Mouse (Mus musculus) erythroblast, embryonic 14.5 days (primary cell): Measurements from ENCODE around the gene Magi1. TPM values are rescaled to one million over a fixed set of nuclear protein-coding genes. Genes with fewer than 3 reads are reported as not detected.

ENCODE experiments used
- H3K27me3 ChIP-seq: 2 replicates; pipeline ENCODE4 v1.6.1; 2012; ENCODE audit warnings: inconsistent platforms; ENCODE audit not compliant: control insufficient read depth
- H3K36me3 ChIP-seq: 2 replicates; pipeline ENCODE4 v1.6.1; 2012; ENCODE audit warnings: mild to moderate bottlenecking, inconsistent platforms; ENCODE audit not compliant: control insufficient read depth
- H3K4me1 ChIP-seq: 2 replicates; pipeline ENCODE4 v1.6.1; 2012; ENCODE audit warnings: inconsistent platforms; ENCODE audit not compliant: control insufficient read depth
- H3K4me3 ChIP-seq: replicated peaks from 2 replicates; pipeline ENCODE3; 2012; ENCODE audit warnings: moderate library complexity, mild to moderate bottlenecking, inconsistent platforms
- H3K9me3 ChIP-seq: 2 replicates; pipeline ENCODE4 v1.6.1; 2012; ENCODE audit warnings: low read length, inconsistent platforms, mixed read lengths; ENCODE audit not compliant: control insufficient read depth
- GATA1 ChIP-seq: IDR thresholded peaks from 2 replicates; pipeline ENCODE4 v1.6.1; 2012; ENCODE audit warnings: low read length, inconsistent platforms, mixed read lengths
- TAL1 ChIP-seq: IDR thresholded peaks from 3 replicates; pipeline ENCODE4 v1.6.1; 2012; ENCODE audit warnings: low read length, inconsistent platforms, mixed read lengths
- polyA plus RNA-seq: library from polyadenylated mRNA; stranded (reverse); fragments of >175 nt; gene quantifications from 2 replicates; pipeline ENCODE4 v1.2.3, GENCODE M21; 2012

Gene Magi1
- polyA plus RNA-seq, 1 experiment: 0.16 TPM

GRCm38 (mm10) chr6:94238643-94239042 is 45.1 kb downstream of the Magi1 start:
- no peaks in the 10 kb centered on the region for H3K4me1 ChIP-seq
- TF ChIP-seq GATA1: no peak
- TF ChIP-seq TAL1: no peak
- no peaks in the 10 kb centered on the region for H3K27me3 ChIP-seq
- no peaks in the 10 kb centered on the region for H3K9me3 ChIP-seq
- no peak overlapping the region for H3K4me3 ChIP-seq
- no peaks in the 10 kb centered on the region for H3K36me3 ChIP-seq

GRCm38 (mm10) chr6:94236899-94237298 is 46.8 kb downstream of the Magi1 start:
- no peak overlapping the region for H3K4me3 ChIP-seq
- no peaks in the 10 kb centered on the region for H3K9me3 ChIP-seq
- H3K36me3 ChIP-seq: no peaks in the 10 kb centered on the region
- no peaks in the 10 kb centered on the region for H3K27me3 ChIP-seq
- H3K4me1 ChIP-seq: no peaks in the 10 kb centered on the region
- no peak for TF ChIP-seq GATA1
- TF ChIP-seq TAL1: no peak

DNA sequence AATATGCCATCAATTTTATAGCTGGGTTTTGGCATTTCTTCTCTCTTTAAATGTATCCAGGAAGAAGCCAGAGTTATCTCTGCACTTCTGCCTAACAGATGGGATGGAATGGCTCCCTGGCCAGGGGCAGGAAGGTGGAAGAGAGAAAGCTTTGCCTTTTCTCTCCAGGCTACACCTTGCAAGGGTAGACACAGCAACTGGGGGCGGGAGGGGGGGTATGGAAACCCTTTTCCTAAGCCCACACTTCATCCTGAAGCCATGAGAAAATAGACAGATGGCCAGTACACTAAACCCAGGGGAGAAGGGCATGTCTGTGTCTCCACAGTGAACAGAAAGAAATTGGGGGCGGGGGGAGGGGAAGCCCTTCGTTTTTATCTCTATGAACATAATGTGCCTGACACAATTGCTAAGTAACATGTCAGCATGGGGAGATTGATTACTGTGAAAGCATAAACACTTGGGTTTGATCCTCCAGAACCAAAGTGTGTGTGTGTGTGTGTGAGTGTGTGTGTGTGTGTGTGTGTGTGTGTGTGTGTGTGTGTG is 51.4 kb downstream of the Magi1 start:
- H3K27me3 ChIP-seq: no peaks in the 10 kb centered on the region
- no peaks in the 10 kb centered on the region for H3K36me3 ChIP-seq
- TF ChIP-seq TAL1 (no peak), GATA1 (no peak)
- no peak overlapping the region for H3K4me3 ChIP-seq
- no peaks in the 10 kb centered on the region for H3K4me1 ChIP-seq
- no peaks in the 10 kb centered on the region for H3K9me3 ChIP-seq

- H3K27me3 ChIP-seq: no peaks in the 10 kb centered on the region
- H3K4me1 ChIP-seq: no peaks in the 10 kb centered on the region
- TF ChIP-seq GATA1: no peak
- no peak for TF ChIP-seq TAL1
- H3K4me3 ChIP-seq: no peak overlapping the region
- no peaks in the 10 kb centered on the region for H3K9me3 ChIP-seq
- H3K36me3 ChIP-seq: no peaks in the 10 kb centered on the region
Observed at GRCm38 (mm10) chr6:94231831-94232230, 51.9 kb downstream of the Magi1 start.

GRCm38 (mm10) chr6:94231367-94231766 is 52.4 kb downstream of the Magi1 start:
- no peaks in the 10 kb centered on the region for H3K4me1 ChIP-seq
- no peak for TF ChIP-seq TAL1
- H3K36me3 ChIP-seq: no peaks in the 10 kb centered on the region
- no peaks in the 10 kb centered on the region for H3K27me3 ChIP-seq
- no peaks in the 10 kb centered on the region for H3K9me3 ChIP-seq
- H3K4me3 ChIP-seq: no peak overlapping the region

DNA sequence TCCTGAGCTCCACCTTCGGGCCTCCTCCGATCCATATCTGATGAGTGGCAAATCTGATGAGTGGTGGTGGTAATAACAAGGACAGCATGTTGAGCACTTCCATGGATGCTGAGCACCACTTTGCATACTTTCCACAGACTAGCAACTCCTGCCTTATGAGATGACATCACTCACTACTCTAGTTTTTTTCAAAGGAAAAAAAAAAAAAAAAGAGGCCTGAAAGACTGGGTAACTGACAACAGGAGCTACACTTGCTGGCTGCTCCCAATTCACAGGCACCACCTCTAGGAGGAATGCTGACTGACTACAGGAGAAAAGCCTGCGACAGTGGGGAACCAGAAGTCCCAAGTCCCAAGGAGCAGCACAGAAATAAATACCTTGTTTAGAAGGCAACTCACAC is 52.8 kb downstream of the Magi1 start:
- Histone ChIP-seq H3K4me1 (no peaks in the 10 kb centered on the region), H3K27me3 (no peaks in the 10 kb centered on the region), H3K9me3 (no peaks in the 10 kb centered on the region), H3K36me3 (no peaks in the 10 kb centered on the region), H3K4me3 (no peak overlapping the region)
- TF ChIP-seq GATA1 (no peak), TAL1 (no peak)

- no peaks in the 10 kb centered on the region for H3K36me3 ChIP-seq
- no peak overlapping the region for H3K4me3 ChIP-seq
- H3K27me3 ChIP-seq: no peaks in the 10 kb centered on the region
- no peak for TF ChIP-seq TAL1
- TF ChIP-seq GATA1: no peak
- no peaks in the 10 kb centered on the region for H3K4me1 ChIP-seq
- no peaks in the 10 kb centered on the region for H3K9me3 ChIP-seq
Observed at GRCm38 (mm10) chr6:94230129-94230528, 53.6 kb downstream of the Magi1 start.

DNA sequence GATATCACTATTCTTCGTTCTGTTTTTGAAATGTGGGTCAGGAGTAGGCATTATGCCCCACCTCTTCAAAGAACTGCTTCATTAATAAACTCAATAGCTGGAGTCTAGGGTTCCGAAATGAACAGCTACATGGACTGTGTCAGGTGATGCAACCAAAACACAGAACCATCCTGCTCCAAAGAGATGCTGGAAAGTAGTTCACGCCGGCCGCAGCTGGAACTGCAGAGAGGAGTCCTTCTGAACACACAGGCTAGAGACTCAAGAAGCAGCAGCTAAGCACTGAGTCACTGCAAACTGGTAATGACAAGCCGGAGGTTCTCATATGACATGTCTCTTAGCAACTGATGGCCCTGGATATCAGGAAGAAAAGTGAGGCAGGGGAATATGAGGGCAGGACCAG is 57.5 kb downstream of the Magi1 start:
- no peaks in the 10 kb centered on the region for H3K4me1 ChIP-seq
- no peaks in the 10 kb centered on the region for H3K9me3 ChIP-seq
- H3K27me3 ChIP-seq: no peaks in the 10 kb centered on the region
- no peaks in the 10 kb centered on the region for H3K36me3 ChIP-seq
- H3K4me3 ChIP-seq: no peak overlapping the region
- no peak for TF ChIP-seq GATA1
- no peak for TF ChIP-seq TAL1

DNA sequence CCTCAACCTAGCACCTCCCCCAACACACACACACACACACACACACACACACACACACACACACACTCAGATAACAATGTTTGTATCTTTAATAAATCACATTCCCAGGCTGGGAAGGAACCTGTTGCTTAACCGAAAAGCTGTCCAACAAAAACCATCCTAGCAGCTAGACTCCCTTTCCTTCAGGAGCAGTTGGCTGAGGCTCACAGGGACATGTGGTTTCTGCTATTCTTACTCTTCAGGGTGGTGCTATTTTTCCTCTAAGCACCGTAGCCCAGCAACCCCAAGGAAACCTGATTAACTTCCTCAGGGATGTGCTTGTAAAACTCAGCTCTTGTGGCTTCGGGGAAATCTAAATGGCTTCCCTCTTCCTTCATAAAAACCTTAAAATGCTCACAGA is 57.9 kb downstream of the Magi1 start:
- no peaks in the 10 kb centered on the region for H3K4me1 ChIP-seq
- no peak overlapping the region for H3K4me3 ChIP-seq
- H3K27me3 ChIP-seq: no peaks in the 10 kb centered on the region
- no peaks in the 10 kb centered on the region for H3K9me3 ChIP-seq
- H3K36me3 ChIP-seq: no peaks in the 10 kb centered on the region
- TF ChIP-seq TAL1: no peak
- TF ChIP-seq GATA1: no peak

- H3K4me1 ChIP-seq: no peaks in the 10 kb centered on the region
- H3K4me3 ChIP-seq: no peak overlapping the region
- TF ChIP-seq TAL1 (no peak), GATA1 (no peak)
- H3K9me3 ChIP-seq: no peaks in the 10 kb centered on the region
- no peaks in the 10 kb centered on the region for H3K27me3 ChIP-seq
- H3K36me3 ChIP-seq: no peaks in the 10 kb centered on the region
Observed at GRCm38 (mm10) chr6:94225091-94225490, 58.6 kb downstream of the Magi1 start.
